Mouse (Mus musculus): ENCODE data around the gene Usp43. TPM values are rescaled to one million over a fixed set of nuclear protein-coding genes. Genes with fewer than 3 reads are reported as not detected.

Gene Usp43
- total and polyA plus RNA-seq, 2 experiments, result 0.04 TPM; not detected in 1

DNA sequence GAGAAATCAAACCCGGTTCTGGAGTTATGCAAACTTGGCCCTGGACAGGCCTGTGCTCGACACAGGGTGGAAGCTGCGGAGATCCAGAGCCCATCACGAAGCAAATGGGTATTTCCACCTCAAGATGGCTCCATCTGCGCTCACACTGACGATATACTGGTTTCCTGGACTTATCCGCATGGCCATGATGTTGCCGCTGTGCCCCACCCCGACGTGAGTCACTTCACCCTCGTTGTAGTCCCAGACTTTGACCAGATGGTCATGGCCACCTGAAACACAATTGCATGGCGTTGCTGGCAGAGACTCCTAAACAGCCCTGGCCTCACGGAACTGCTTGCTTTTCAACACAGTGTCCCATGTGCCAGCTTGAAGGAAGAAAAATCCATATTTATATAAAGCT, 3.0 kb upstream of the Usp43 start:
- Histone ChIP-seq H3K4me1 (ENCODE audit: control insufficient read depth, insufficient read depth, low read length) (no peaks in the 10 kb centered on the region; the same call in 1 of the 2 replicates), H3K27me3 (ENCODE audit: control insufficient read depth, insufficient read depth, low read length) (no peaks in the 10 kb centered on the region), H3K27ac (replicated peaks; ENCODE audit: insufficient read depth, low read depth, low read length) (no peak overlapping the region), H3K36me3 (ENCODE audit: control insufficient read depth, insufficient read depth, low read length) (no peaks in the 10 kb centered on the region), H3K9ac (ENCODE audit: low read depth, low read length) (no peak overlapping the region), H3K4me3 (ENCODE audit: insufficient read depth, low read depth, low read length) (no peak overlapping the region), H3K79me2 (ENCODE audit: control insufficient read depth, insufficient read depth, low read length) (no peaks in the 10 kb centered on the region)
- 83% methylated on average over 13 of the region's 13 CpGs for WGBS
- DNase-seq (ENCODE audit: extremely low read depth, low read depth, low spot score), result no peak
- TF ChIP-seq CTCF (IDR thresholded peaks at IDR 0.05; ENCODE audit: low read depth, low read length), result no peak
- TF ChIP-seq POLR2A (IDR thresholded peaks at IDR 0.05; ENCODE audit: extremely low read depth, insufficient read depth, low read length), result no peak

DNA sequence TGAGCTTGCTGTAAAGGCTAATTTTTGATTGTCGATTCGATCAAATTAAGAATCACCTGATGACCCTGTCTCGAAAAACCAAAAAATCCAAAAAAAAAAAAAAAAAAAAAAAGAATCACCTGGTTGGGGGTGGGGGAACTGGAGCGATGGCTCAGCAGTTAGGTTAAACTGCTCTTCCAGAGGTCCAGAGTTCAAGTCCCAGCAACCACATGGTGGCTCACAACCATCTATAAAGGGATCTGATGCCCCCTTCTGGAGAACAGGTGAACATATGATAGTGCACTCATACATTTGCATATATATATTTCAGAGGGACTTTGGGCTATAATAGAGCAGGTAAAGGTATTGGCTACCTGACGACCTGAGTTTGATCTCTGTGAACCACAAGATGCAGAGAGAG, 1.8 kb upstream of the Usp43 start:
- H3K36me3 ChIP-seq (ENCODE audit: control insufficient read depth, insufficient read depth, low read length), result no peaks in the 10 kb centered on the region
- WGBS, result 91% methylated on average over 5 of the region's 5 CpGs
- TF ChIP-seq CTCF (IDR thresholded peaks at IDR 0.05; ENCODE audit: low read depth, low read length), result no peak
- TF ChIP-seq POLR2A (IDR thresholded peaks at IDR 0.05; ENCODE audit: extremely low read depth, insufficient read depth, low read length), result no peak
- H3K79me2 ChIP-seq (ENCODE audit: control insufficient read depth, insufficient read depth, low read length), result no peaks in the 10 kb centered on the region
- H3K4me3 ChIP-seq (ENCODE audit: insufficient read depth, low read depth, low read length), result no peak overlapping the region
- H3K9ac ChIP-seq (ENCODE audit: low read depth, low read length), result no peak overlapping the region
- DNase-seq (ENCODE audit: extremely low read depth, low read depth, low spot score), result no peak
- no peaks in the 10 kb centered on the region for H3K27me3 ChIP-seq (ENCODE audit: control insufficient read depth, insufficient read depth, low read length)
- H3K4me1 ChIP-seq (ENCODE audit: control insufficient read depth, insufficient read depth, low read length), result no peaks in the 10 kb centered on the region; the same call in 1 of the 2 replicates
- H3K27ac ChIP-seq (replicated peaks; ENCODE audit: insufficient read depth, low read depth, low read length), result no peak overlapping the region

DNA sequence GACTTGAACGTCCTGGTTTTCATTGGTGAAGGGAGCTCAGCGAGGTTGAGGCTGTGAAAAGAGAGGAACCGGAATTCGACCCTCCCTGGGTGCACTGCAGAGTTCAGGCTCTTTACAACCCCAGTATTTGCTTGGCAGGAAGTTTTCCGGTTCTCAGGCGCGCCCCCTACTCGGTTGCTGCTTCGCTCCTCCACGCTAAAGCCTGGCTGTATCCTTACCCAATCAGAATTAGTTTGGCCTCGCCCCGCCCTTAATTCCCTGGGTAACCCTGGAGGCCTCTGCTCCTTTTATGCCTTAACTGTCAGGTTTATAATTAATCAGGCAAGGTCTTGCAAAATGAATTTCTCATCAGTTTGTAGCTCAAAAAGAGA, 787 bp upstream of the Usp43 start:
- peak; percentile 73 for DNase-seq (ENCODE audit: extremely low read depth, low read depth, low spot score)
- H3K4me1 ChIP-seq (ENCODE audit: control insufficient read depth, insufficient read depth, low read length), result no peaks in the 10 kb centered on the region; the same call in 1 of the 2 replicates

DNA sequence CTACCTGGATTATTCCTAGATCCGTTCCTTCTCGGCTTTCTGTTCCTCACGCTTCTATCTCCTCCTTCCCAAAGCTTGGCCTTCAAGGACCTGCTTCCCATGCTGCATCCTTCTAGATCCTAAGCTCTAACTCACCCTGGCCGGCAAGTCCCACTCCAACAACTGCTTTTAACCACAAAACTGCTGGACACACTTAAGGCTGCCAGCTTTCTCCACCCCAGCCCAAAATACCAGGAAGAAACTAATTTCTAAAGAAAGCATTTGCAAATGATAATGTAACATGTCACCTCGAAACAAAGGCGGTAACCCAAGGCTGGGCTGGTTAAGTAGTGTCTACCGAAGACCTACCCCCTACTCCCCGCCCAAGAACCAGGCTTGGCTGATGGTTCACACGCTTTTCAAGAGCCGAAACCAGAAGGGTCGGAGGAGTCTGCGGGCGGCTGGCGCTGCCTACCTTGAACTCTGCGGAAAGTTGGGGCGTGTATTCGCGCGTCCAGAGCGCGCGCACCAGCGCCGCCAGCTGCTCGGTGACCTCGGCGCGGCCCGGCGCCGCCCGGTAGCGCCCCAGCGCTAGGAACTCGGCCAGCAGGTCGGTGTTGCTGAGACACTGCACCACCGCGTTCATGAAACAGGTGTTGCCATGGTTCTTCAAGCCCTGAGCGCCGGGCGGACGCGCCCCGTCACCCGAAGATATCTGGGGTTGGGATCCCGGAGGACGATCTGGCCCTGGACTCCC, 694 bp downstream of the Usp43 start:
- H3K9ac ChIP-seq (ENCODE audit: low read depth, low read length), result peak overlapping the region; percentile 37; the same call in 1 of the 2 replicates
- TF ChIP-seq POLR2A (IDR thresholded peaks at IDR 0.05; ENCODE audit: extremely low read depth, insufficient read depth, low read length), result no peak
- no peak for TF ChIP-seq CTCF (IDR thresholded peaks at IDR 0.05; ENCODE audit: low read depth, low read length)
- H3K4me1 ChIP-seq (ENCODE audit: control insufficient read depth, insufficient read depth, low read length), result no peaks in the 10 kb centered on the region; the same call in 1 of the 2 replicates
- peak overlapping the region; percentile 48 for H3K4me3 ChIP-seq (ENCODE audit: insufficient read depth, low read depth, low read length)
- no peaks in the 10 kb centered on the region for H3K36me3 ChIP-seq (ENCODE audit: control insufficient read depth, insufficient read depth, low read length)
- no peaks in the 10 kb centered on the region for H3K79me2 ChIP-seq (ENCODE audit: control insufficient read depth, insufficient read depth, low read length)
- no peak overlapping the region for H3K27ac ChIP-seq (replicated peaks; ENCODE audit: insufficient read depth, low read depth, low read length)
- peak; percentile 30 for DNase-seq (ENCODE audit: extremely low read depth, low read depth, low spot score)
- H3K27me3 ChIP-seq (ENCODE audit: control insufficient read depth, insufficient read depth, low read length), result no peaks in the 10 kb centered on the region
- 5% methylated on average over 47 of the region's 47 CpGs for WGBS

More for the DNA sequence above, 787 bp upstream of the Usp43 start:
- Histone ChIP-seq H3K27ac (replicated peaks; ENCODE audit: insufficient read depth, low read depth, low read length) (no peak overlapping the region), H3K27me3 (ENCODE audit: control insufficient read depth, insufficient read depth, low read length) (no peaks in the 10 kb centered on the region), H3K36me3 (ENCODE audit: control insufficient read depth, insufficient read depth, low read length) (no peaks in the 10 kb centered on the region), H3K9ac (ENCODE audit: low read depth, low read length) (no peak overlapping the region), H3K4me3 (ENCODE audit: insufficient read depth, low read depth, low read length) (peak overlapping the region; percentile 48; the same call in 1 of the 2 replicates), H3K79me2 (ENCODE audit: control insufficient read depth, insufficient read depth, low read length) (no peaks in the 10 kb centered on the region)
- WGBS, result under 1% methylated on average over 12 of the region's 12 CpGs
- no peak for TF ChIP-seq POLR2A (IDR thresholded peaks at IDR 0.05; ENCODE audit: extremely low read depth, insufficient read depth, low read length)
- no peak for TF ChIP-seq CTCF (IDR thresholded peaks at IDR 0.05; ENCODE audit: low read depth, low read length)

DNA sequence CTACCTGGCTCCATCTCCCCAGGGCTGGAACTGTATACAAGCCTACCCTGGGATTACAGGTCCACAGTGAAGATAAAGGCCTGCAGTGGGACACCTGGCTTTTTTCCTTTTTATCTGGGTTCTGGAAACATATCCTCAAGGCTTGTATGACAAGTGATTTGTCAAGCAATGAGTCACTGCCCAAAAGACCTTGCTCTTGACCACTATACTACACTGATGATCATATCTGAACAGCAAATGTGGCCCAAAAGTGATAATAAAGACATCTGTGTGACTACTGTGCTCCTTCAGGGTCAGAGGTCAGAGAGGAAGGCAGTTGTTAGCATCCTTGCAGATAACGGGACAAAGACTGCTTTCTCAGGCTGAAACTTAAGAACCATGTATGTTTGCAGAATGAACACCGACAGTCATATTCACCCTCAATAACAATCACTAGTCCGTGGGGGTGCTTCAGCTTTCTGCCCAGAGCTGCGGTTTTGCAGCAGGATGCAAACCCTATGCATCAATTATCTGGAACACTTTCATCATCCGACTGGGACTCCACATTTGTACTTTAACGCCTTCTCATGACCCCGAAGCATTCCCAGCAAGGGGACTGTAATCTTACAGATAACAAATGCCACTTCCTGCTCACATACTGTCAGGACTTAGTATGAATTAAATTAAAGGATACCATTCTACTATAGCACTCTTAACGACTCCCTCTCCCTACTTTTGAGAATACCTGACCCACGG, 1.6 kb downstream of the Usp43 start:
- no peaks in the 10 kb centered on the region for H3K79me2 ChIP-seq (ENCODE audit: control insufficient read depth, insufficient read depth, low read length)
- WGBS, result 42% methylated on average over 9 of the region's 9 CpGs
- no peak overlapping the region for H3K27ac ChIP-seq (replicated peaks; ENCODE audit: insufficient read depth, low read depth, low read length)
- H3K4me3 ChIP-seq (ENCODE audit: insufficient read depth, low read depth, low read length), result no peak overlapping the region
- no peaks in the 10 kb centered on the region for H3K36me3 ChIP-seq (ENCODE audit: control insufficient read depth, insufficient read depth, low read length)
- no peaks in the 10 kb centered on the region; the same call in 1 of the 2 replicates for H3K4me1 ChIP-seq (ENCODE audit: control insufficient read depth, insufficient read depth, low read length)
- DNase-seq (ENCODE audit: extremely low read depth, low read depth, low spot score), result no peak
- no peak overlapping the region for H3K9ac ChIP-seq (ENCODE audit: low read depth, low read length)
- H3K27me3 ChIP-seq (ENCODE audit: control insufficient read depth, insufficient read depth, low read length), result no peaks in the 10 kb centered on the region
- TF ChIP-seq CTCF (IDR thresholded peaks at IDR 0.05; ENCODE audit: low read depth, low read length), result no peak
- TF ChIP-seq POLR2A (IDR thresholded peaks at IDR 0.05; ENCODE audit: extremely low read depth, insufficient read depth, low read length), result no peak

Measured in liver, adult 2 months (tissue).